Mouse (Mus musculus) CD4-positive, CD25-positive, alpha-beta regulatory T cell, adult 4 months (primary cell): ENCODE results near the gene Tex10. TPM values are rescaled to one million over a fixed set of nuclear protein-coding genes. Genes with fewer than 3 reads are reported as not detected.
A peak's percentile ranks its signal among the peaks of the same experiment; 100 is the strongest.
"Not testable (repeated sequence)": the region's sequence is repeated elsewhere in the genome, so short reads cannot be mapped to it uniquely, and the experiment has no call there.

Source experiments
- ATAC-seq: one replicate; pipeline ENCODE4 v1.8.0; 2017
- polyA plus RNA-seq, 2 experiments: library from polyadenylated mRNA; unstranded; fragments of 100-300 nt; shearing (Covaris generic); gene quantifications; one replicate each; pipeline ENCODE4 v1.2.1; 2017

Gene Tex10
- polyA plus RNA-seq = 10 to 100 TPM; 70.8 to 77.0 TPM

DNA sequence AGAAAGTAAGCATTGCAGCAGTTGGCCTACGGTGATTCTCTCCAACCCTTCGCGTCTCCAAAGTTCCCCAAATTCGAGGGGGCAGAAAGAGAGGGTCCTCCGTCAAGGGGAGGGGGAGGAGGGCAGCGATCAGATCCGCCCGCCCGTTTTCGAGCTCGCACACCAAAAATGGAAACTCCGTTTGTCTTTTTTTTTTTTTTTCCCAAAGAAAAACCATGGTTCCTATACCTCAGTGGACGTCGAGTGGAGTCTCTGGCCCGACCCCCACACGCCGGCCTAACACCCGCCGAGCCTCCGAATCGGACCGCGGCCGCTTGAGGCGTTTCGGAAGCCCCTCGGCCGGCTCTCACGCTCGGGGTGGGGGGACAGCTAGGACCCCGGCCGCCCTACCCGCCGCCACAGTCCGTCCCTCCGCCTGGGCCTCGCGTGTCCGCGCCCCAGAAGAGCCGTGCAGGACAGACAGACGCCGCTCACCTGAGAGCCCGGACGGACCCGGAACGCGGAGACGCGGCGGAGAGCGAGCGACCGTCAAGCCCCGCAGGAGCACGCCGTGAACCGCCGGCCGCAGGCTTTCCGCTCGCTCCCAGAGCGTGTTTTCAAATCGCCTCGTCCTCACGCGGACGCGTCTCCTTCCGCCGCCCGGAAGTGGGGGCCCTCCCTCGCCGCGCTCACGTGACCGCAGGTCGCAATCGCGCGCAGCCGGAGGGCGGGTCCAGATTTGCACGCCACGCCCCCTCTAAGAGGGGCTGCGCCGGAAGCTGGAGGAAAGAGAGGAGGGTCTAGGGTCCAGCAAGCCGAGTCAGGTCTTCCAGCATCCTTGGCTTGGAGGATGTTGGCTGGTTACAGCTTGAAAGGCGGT, at the start of gene Tex10:
TSS of gene Tex10 (minus strand) at position 668 of the 859 bp plus-strand sequence.
- ATAC-seq = peak; percentile 91

- no peak for ATAC-seq
These were observed 37.6 kb upstream of the Tex10 start for GRCm38 (mm10) chr4:48510861-48511260.

DNA sequence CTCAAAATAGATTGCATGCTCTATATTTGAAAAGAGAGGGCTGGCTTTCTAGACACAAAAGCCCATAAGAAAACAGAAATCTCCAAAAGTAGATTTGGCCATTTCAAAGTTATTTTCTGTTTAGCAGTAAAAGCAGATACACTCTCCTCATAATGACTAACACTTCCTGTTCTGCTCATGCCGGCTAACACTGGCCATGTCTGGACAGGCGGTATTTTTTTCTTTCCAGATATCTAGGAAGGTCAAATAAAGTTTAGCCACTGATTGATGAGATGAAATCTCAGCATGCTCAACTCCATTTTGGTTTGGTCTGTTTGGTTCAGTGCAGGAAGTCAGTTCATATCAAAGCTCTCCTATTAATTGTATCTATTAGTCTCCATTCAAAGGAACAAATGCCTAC, 19.3 kb upstream of the Tex10 start:
- no peak for ATAC-seq

- ATAC-seq = no peak
These were observed 18.1 kb upstream of the Tex10 start for GRCm38 (mm10) chr4:48491290-48491743.

DNA sequence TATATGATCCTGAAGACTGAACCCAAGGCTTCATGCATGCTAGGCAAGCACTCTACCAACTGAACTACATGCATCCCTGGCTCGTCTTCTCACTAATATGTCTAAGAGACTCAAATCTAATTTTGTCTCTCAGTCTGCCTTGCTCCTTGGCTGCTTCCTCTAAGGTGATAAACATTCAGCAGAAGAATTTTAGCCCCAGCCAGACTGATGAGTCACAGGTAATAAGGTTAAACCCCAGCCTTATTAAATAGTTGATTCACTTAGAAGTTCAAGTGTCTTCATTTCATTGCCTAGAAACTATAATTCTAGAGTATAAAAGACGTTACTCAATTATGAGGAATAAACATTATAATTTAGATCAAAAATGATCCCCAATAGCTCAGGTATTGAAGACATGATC, 15.7 kb upstream of the Tex10 start:
- no peak for ATAC-seq

- ATAC-seq = no peak
These were observed 8.0 kb upstream of the Tex10 start for GRCm38 (mm10) chr4:48481287-48481686.

DNA sequence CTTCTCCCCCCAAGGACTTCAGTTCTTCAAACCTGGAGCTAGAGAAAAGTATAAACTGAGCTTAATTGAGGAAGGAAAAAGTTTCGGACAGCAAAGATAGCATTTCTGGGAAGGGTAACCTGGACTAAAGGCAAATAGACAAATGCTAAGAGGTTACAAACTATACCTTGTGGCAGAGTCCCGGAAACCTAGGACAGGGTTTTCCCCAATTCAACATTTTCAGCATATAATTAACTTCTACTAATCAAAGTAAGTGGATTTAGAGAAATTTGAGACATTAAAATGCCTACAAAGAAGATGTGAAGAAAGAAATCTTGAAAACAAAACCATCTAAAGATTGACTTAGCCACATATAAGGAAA, 372 bp upstream of the Tex10 start:
- ATAC-seq = peak; percentile 56

- ATAC-seq = no peak
These were observed 1.0 kb downstream of the Tex10 start for GRCm38 (mm10) chr4:48472052-48472791.

DNA sequence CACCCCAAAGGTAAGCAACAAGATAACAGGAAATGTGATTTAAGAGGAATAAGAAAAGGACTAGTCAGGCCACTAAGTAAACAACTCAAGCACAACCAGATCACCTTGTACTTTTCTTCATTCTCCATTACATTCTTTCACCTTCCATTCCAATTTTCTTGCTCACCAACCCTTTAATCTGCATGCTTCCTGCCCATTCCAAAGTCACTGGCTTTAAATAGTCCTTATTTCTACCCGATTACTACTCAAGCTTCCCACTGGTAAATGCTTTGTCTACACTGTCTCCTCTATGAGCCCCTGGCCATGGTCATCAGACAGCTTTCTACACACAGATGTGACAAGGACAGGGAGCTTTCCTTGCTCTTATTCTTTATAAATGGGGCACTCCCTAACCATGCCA, 2.3 kb downstream of the Tex10 start:
- no peak for ATAC-seq

DNA sequence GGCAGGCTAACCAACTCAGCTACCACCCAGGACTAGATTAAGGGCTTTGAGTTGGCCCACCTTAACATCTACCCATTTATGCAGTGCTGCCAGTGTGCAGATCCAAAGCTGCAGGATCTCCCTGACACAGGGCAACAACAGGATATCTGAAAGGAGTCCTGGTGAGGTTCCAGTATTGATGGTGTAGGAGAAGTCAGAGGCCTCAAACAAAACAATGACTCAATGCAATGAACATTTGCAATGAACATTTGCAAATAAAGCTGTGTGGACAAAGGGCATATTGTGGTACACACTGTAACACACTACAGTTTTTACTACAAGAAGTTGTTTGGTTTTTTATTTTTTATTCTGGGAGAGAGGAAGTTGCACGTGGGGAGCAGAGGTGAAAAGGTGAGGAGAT, 12.2 kb downstream of the Tex10 start:
- ATAC-seq = no peak

GRCm38 (mm10) chr4:48458436-48458835, 14.8 kb downstream of the Tex10 start:
- no peak for ATAC-seq

GRCm38 (mm10) chr4:48454106-48454773, 19.0 kb downstream of the Tex10 start:
- ATAC-seq = no peak

DNA sequence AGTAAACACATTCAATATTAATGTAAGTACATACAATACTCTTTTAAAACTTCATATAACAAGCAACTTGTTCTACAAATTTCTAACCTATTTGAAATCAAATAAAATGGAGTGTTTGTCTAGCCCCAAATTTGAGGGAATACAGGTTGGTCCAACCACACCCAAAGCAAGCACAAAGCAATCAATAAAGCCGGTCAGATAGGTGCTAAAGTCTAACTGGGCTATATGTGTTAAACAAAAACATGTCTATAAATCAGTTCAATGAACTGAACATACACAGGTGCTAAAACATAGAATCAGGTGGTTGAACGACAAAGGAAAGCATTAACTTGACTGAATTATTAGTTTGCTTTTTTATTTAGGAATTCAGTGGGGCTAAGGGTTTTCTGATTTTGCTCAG, 45.2 kb downstream of the Tex10 start:
- no peak for ATAC-seq

DNA sequence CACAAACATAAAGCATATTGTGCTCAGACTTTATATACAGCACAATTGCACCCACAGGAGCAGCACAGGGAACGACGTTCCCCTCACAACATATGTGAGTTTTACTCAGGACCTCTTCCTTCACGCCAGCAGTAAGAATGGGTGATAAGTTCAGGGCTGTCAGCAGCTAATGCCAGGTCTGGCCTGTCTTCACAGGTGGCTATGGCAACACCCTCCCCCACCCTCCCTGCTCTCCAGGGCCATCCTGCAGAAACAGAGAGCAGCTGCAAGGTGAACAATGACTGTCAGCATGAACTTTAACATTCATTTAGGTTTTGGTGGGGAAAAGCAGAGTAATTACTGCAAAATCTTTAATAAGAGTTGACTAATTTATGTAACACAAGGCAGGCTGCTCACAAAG, 45.8 kb downstream of the Tex10 start:
- ATAC-seq = no peak

DNA sequence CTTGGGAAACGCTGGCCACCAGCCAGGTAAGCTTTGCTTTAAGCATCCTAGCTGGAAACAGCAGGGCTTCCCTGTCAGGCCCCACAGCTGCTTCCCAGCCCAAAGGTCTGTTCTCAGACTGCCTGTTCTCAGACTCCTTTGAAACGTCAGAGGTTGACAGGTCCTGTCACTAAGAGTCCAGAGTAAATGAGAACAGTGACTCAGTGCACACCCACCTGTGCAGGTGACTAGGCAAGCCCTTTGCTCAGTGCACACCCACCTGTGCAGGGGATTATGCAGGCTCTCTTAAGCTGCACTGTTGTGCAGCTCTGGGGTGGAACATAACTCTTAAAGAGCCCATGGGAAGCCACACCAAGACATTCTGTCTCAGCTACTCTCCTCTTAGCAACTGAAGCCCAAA, 49.5 kb downstream of the Tex10 start:
- no peak for ATAC-seq

GRCm38 (mm10) chr4:48422633-48423032, 50.6 kb downstream of the Tex10 start:
- no peak for ATAC-seq

DNA sequence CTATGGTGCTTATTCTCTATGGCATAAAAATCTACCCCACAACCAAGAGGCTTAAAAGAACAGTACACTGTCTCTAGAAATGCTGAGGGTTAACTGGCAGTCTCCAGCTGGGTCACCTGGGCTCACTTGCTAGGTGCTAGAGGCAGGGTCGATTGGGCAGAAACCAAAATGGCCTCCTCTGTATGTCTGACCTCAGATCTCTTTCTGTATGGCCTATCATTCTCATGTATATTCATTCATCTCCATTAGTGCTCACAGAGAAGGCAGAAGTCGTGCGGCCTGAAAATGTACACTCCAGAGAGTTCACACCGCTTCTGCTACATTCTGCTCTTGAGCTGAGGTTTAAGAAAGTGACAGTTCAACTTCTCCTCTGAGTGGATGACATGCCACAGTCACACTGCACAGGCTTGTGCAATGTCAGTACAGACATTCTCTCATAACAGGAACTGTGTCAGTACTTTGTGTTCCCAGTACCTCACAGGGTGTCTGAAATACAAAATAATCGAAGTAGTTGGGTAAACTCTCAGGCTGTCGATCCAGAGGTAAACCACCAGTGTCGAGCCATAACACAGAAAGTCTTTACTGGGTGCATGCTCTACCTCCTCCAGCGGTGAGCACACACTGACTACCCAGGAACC, 54.3 kb downstream of the Tex10 start:
- no peak for ATAC-seq

GRCm38 (mm10) chr4:48415838-48416335, 57.4 kb downstream of the Tex10 start:
- no peak for ATAC-seq

GRCm38 (mm10) chr4:48413473-48413872, 59.8 kb downstream of the Tex10 start:
- no peak for ATAC-seq

- peak; percentile 34 for ATAC-seq
These were observed 65.8 kb downstream of the Tex10 start for GRCm38 (mm10) chr4:48407350-48408039.

DNA sequence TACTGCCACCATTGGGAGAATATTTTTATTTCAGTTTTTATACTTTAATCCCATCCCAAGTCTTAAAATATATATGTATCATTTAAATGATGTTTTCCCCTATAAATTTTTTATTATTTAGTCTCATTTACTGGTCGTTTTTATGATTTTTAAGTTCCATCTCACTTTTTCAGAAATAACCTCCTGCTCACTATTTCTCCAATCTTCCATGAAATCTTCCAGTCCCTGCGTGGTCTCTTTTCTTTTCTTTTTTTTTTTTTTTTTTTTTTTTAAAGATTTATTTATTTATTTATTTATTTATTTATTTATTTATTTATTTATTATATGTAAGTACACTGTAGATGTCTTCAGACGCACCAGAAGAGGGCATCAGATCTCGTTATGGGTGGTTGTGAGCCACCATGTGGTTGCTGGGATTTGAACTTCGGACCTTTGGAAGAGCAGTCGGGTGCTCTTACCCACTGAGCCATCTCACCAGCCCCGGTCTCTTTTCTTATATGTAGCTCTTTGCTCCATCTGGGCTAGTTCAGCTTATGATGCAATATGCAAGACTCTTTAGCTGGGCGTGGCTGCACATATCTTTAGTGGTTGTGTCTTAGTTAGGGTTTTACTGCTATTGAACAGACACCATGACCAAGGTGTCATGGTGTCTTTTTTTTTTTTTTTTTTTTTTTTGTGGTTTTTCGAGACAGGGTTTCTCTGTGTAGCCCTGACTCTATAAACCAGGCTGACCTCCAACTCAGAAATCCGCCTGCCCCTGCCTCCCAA, 67.4 kb downstream of the Tex10 start:
- not testable (repeated sequence) for ATAC-seq
